Mouse (Mus musculus): ENCODE results near the gene Afmid. TPM values are rescaled to one million over a fixed set of nuclear protein-coding genes. Genes with fewer than 3 reads are reported as not detected.

Gene Afmid
- total and polyA plus RNA-seq, 3 experiments: 3.3 to 3.8 TPM; not detected in 1

GRCm38 (mm10) chr11:117881787-117882186 lies 56.1 kb downstream of the Afmid start:
- no peak overlapping the region for H3K4me3 ChIP-seq (ENCODE audit: control insufficient read depth in 1 of 2, insufficient read depth in 1 of 2, low read depth in 2 of 2, low read length in 2 of 2)
- no peaks in the 10 kb centered on the region for H3K9me3 ChIP-seq (replicated peaks; ENCODE audit: insufficient read depth, low read length)
- DNase-seq (ENCODE audit: low read depth, low spot score): peak; percentile 88
- H3K79me2 ChIP-seq (ENCODE audit: control insufficient read depth, insufficient read depth, low read length, poor library complexity): no peaks in the 10 kb centered on the region
- H3K36me3 ChIP-seq (ENCODE audit: control insufficient read depth in 1 of 2, insufficient read depth in 2 of 2, low read length in 2 of 2): peaks cover 0 to 6% of the 10 kb centered on the region in 2 experiments; a peak in 2 of 4 replicates
- H3K4me1 ChIP-seq (ENCODE audit: control insufficient read depth in 1 of 2, insufficient read depth in 2 of 2, low read length in 2 of 2): peaks cover 4 to 14% of the 10 kb centered on the region in 2 experiments
- H3K27ac ChIP-seq (ENCODE audit: control insufficient read depth, low read depth, low read length): no peak overlapping the region; the same call in 1 of the 2 replicates
- H3K9ac ChIP-seq (ENCODE audit: control insufficient read depth, low read depth, low read length, poor library complexity, severe bottlenecking): peak overlapping the region; percentile 22
- H3K27me3 ChIP-seq (ENCODE audit: control insufficient read depth in 1 of 2, insufficient read depth in 2 of 2, low read length in 2 of 2): no peaks in the 10 kb centered on the region
- TF ChIP-seq GATA1 (IDR thresholded peaks at IDR 0.05; ENCODE audit: low read depth, low read length): peak; percentile 82
- peak; percentile 85 for TF ChIP-seq MXI1 (IDR thresholded peaks at IDR 0.05; ENCODE audit: low read depth, low read length)
- no peak for TF ChIP-seq POLR2AphosphoS5 (IDR thresholded peaks at IDR 0.05; ENCODE audit: borderline replicate concordance, low read depth, low read length)
- TF ChIP-seq USF1 (IDR thresholded peaks at IDR 0.05; ENCODE audit: low read depth, low read length): 0 out of 2 replicates have a peak, but pooled peaks have one; percentile 4
- TF ChIP-seq RAD21 (IDR thresholded peaks at IDR 0.05; ENCODE audit: low read depth, low read length): no peak
- TF ChIP-seq RCOR1 (IDR thresholded peaks at IDR 0.05; ENCODE audit: low read depth, low read length): peak; percentile 61; the same call in 1 of the 2 replicates
- TF ChIP-seq ELF1 (IDR thresholded peaks at IDR 0.05; ENCODE audit: low read depth, low read length): peak; percentile 52; the same call in 1 of the 2 replicates
- TF ChIP-seq ETS1 (IDR thresholded peaks at IDR 0.05; ENCODE audit: low read depth, low read length): 0 out of 2 replicates have a peak, but pooled peaks have one; percentile 45
- peak; percentile 59; the same call in 1 of the 2 replicates for TF ChIP-seq SIN3A (IDR thresholded peaks at IDR 0.05; ENCODE audit: low read length)

DNA sequence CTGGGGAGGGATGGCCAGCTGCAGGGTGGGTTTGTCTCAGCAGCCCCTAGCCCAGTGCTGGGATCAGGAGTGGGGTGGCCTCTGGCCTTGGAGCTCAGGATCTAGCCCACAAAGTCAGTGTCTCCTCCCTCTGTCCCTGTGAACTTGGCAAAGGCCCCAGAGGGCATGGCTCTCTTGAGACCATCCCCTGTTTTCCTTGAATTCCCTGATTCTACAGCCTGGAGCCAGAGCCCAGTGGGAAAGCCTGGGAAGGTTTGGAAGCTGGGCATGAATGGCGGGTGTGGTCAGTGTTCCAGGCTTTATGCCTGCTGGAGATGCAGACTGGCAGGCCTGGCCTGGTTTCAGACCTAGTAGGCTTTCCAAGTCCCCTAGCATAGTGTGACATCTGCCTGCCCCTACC lies 56.5 kb downstream of the Afmid start:
- H3K79me2 ChIP-seq (ENCODE audit: control insufficient read depth, insufficient read depth, low read length, poor library complexity): no peaks in the 10 kb centered on the region
- no peaks in the 10 kb centered on the region for H3K9me3 ChIP-seq (replicated peaks; ENCODE audit: insufficient read depth, low read length)
- no peak for TF ChIP-seq POLR2A (IDR thresholded peaks at IDR 0.05; ENCODE audit: control insufficient read depth in 1 of 2, insufficient read depth in 1 of 2, low read depth in 1 of 2, low read length in 2 of 2, poor library complexity in 1 of 2)
- no peak for TF ChIP-seq KAT2A (conservative IDR thresholded peaks at IDR 0.05; ENCODE audit: low read depth, low read length)
- TF ChIP-seq JUND (IDR thresholded peaks at IDR 0.05; ENCODE audit: low read depth, low read length): no peak
- no peak for TF ChIP-seq USF2 (IDR thresholded peaks at IDR 0.05; ENCODE audit: borderline replicate concordance in 1 of 2, insufficient read depth in 1 of 2, low read depth in 1 of 2, low read length in 2 of 2)
- no peak for TF ChIP-seq ZMIZ1 (IDR thresholded peaks at IDR 0.05; ENCODE audit: low read depth, low read length)
- TF ChIP-seq GATA1 (IDR thresholded peaks at IDR 0.05; ENCODE audit: low read depth, low read length): no peak
- TF ChIP-seq NELFE (IDR thresholded peaks at IDR 0.05; ENCODE audit: low read depth, low read length): no peak
- no peak for TF ChIP-seq TAL1 (IDR thresholded peaks at IDR 0.05; ENCODE audit: low read length)
- no peak for TF ChIP-seq ZNF384 (IDR thresholded peaks at IDR 0.05; ENCODE audit: low read depth, low read length)
- TF ChIP-seq UBTF (IDR thresholded peaks at IDR 0.05; ENCODE audit: borderline replicate concordance, insufficient read depth, low read depth, low read length): no peak
- no peak for TF ChIP-seq GABPA (IDR thresholded peaks at IDR 0.05; ENCODE audit: low read depth, low read length)
- no peak for TF ChIP-seq SMC3 (IDR thresholded peaks at IDR 0.05; ENCODE audit: low read depth, low read length)
- TF ChIP-seq ZC3H11A (IDR thresholded peaks at IDR 0.05; ENCODE audit: low read depth, low read length): no peak
- TF ChIP-seq ELF1 (IDR thresholded peaks at IDR 0.05; ENCODE audit: low read depth, low read length): no peak
- TF ChIP-seq USF1 (IDR thresholded peaks at IDR 0.05; ENCODE audit: low read depth, low read length): no peak
- no peak for TF ChIP-seq EP300 (IDR thresholded peaks at IDR 0.05; ENCODE audit: low read depth in 1 of 2, low read length in 2 of 2)
- no peak for TF ChIP-seq E2F4 (IDR thresholded peaks at IDR 0.05; ENCODE audit: borderline replicate concordance, low read depth, low read length)
- no peak for TF ChIP-seq ETS1 (IDR thresholded peaks at IDR 0.05; ENCODE audit: low read depth, low read length)
- no peak for TF ChIP-seq SIN3A (IDR thresholded peaks at IDR 0.05; ENCODE audit: low read length)
- peaks cover 0 to 6% of the 10 kb centered on the region in 2 experiments; a peak in 2 of 4 replicates for H3K36me3 ChIP-seq (ENCODE audit: control insufficient read depth in 1 of 2, insufficient read depth in 2 of 2, low read length in 2 of 2)
- DNase-seq (ENCODE audit: low read depth, low spot score): no peak
- no peak overlapping the region for H3K9ac ChIP-seq (ENCODE audit: control insufficient read depth, low read depth, low read length, poor library complexity, severe bottlenecking)
- no peak overlapping the region for H3K4me3 ChIP-seq (ENCODE audit: control insufficient read depth in 1 of 2, insufficient read depth in 1 of 2, low read depth in 2 of 2, low read length in 2 of 2)
- no peaks in the 10 kb centered on the region for H3K27me3 ChIP-seq (ENCODE audit: control insufficient read depth in 1 of 2, insufficient read depth in 2 of 2, low read length in 2 of 2)
- no peak overlapping the region for H3K27ac ChIP-seq (ENCODE audit: control insufficient read depth, low read depth, low read length)
- H3K4me1 ChIP-seq (ENCODE audit: control insufficient read depth in 1 of 2, insufficient read depth in 2 of 2, low read length in 2 of 2): peaks cover 4 to 14% of the 10 kb centered on the region in 2 experiments
